Mouse (Mus musculus) limb, embryonic 12.5 days (tissue): ENCODE data around the gene Tktl1. TPM values are rescaled to one million over a fixed set of nuclear protein-coding genes. Genes with fewer than 3 reads are reported as not detected.
A peak's percentile ranks its signal among the peaks of the same experiment; 100 is the strongest.

Experiments used
- ATAC-seq: fragments of 200-750 bp; cut with Nextera tagmentation; 2 replicates; pipeline ENCODE4 v1.8.0; 2017; ENCODE audit warnings: low read depth, moderate TSS enrichment; ENCODE audit not compliant: insufficient number of reproducible peaks, insufficient read depth, low FRiP score, low TSS enrichment
- H3K27ac ChIP-seq: fragments of 300-500 bp; sonication (generic); 2 replicates; pipeline ENCODE4 v1.5.1; 2016; ENCODE audit warnings: mild to moderate bottlenecking, moderate library complexity
- H3K27me3 ChIP-seq: fragments of 300-500 bp; sonication (generic); 2 replicates; pipeline ENCODE4 v1.6.1; 2016; ENCODE audit warnings: mild to moderate bottlenecking, moderate library complexity
- H3K36me3 ChIP-seq: fragments of 300-500 bp; sonication (generic); 2 replicates; pipeline ENCODE4 v1.6.1; 2016; ENCODE audit warnings: mild to moderate bottlenecking, moderate library complexity
- H3K4me1 ChIP-seq: fragments of 300-500 bp; sonication (generic); replicated peaks from 2 replicates; pipeline ENCODE4 v1.6.1; 2016
- H3K4me2 ChIP-seq: fragments of 300-500 bp; sonication (generic); 2 replicates; pipeline ENCODE4 v1.6.1; 2016; ENCODE audit warnings: mild to moderate bottlenecking, moderate library complexity
- H3K4me3 ChIP-seq: fragments of 300-500 bp; sonication (generic); replicated peaks from 2 replicates; pipeline ENCODE4 v1.5.1; 2016; ENCODE audit warnings: mild to moderate bottlenecking
- H3K9ac ChIP-seq: fragments of 300-500 bp; sonication (generic); replicated peaks from 2 replicates; pipeline ENCODE4 v1.6.1; 2016; ENCODE audit warnings: mild to moderate bottlenecking, moderate library complexity
- H3K9me3 ChIP-seq: fragments of 300-500 bp; sonication (generic); 2 replicates; pipeline ENCODE4 v1.6.1; 2016; ENCODE audit warnings: mild to moderate bottlenecking, moderate library complexity
- WGBS: fragments of 180-500 bp; shearing (Covaris S2); methylation state at CpG from one replicate; pipeline ENCODE4 v1.1.7; 2016; 5-methylcytosine and 5-hydroxymethylcytosine counted together
- polyA plus RNA-seq: library from polyadenylated mRNA; unstranded; fragments of >200 nt; fragmentation: Nextera tagmentation; extraction: Ambion mirVana; gene quantifications from 2 replicates; pipeline ENCODE4 v1.2.1, GENCODE M21; 2016

Tktl1 gene
- polyA plus RNA-seq, 1 experiment from 2014 or later = 0.08 TPM

DNA sequence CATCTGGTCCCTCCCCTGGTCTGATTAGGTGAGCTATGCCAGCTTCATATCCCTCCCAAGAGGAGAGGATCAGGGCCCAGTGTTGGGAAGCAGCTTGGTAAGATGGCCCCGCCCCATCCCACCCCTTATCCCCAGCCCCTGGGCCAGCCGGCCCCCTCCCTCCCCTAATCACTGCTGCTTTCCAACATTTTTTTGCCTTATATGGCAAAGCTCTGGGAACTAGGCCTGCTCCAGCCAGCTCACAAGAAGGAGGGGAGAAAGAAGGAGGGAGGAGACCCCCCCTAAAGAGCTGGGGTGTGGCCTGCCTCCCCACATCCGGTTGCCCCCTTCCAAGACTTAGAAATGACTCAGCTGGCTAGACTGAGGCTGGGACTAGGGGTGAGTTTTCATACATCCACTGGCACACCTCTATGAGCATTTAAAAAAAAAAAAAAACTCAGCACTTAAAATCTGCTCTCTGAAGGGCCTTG, 67.6 kb downstream of the Tktl1 start:
- Histone ChIP-seq H3K4me1 (peaks cover 11% of the 10 kb centered on the region; the same call in 1 of the 2 replicates), H3K9me3 (no peaks in the 10 kb centered on the region), H3K4me3 (peak overlapping the region; percentile 57), H3K36me3 (peaks cover 39% of the 10 kb centered on the region), H3K9ac (peak overlapping the region; percentile 80), H3K27ac (peak overlapping the region; percentile 91), H3K4me2 (peak overlapping the region; percentile 63), H3K27me3 (no peaks in the 10 kb centered on the region)
- peak; percentile 60 for ATAC-seq
- 50% methylated on average over 3 of the region's 3 CpGs for WGBS

DNA sequence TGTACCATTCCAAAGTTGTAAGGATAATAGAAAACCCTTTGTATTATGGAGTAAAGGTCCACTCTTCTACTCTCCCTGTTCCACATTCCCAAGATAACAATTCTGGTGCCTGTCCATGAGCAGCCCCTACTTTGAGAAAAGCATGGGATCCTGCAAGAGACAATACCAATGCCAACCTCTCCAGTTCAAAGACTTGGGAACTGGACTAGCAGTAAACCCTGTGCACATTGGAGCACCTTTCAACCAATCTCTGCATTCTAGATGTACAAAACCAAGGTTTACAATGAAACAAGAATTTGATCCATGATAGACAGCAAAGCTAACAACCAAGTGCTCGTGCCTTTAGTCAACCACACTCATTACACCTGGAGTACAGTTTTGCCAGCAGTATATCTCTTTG, 68.0 kb downstream of the Tktl1 start:
- Histone ChIP-seq H3K4me1 (peaks cover 11% of the 10 kb centered on the region; the same call in 1 of the 2 replicates), H3K27me3 (no peaks in the 10 kb centered on the region), H3K27ac (peak overlapping the region; percentile 91), H3K36me3 (peaks cover 35% of the 10 kb centered on the region), H3K9ac (peak overlapping the region; percentile 80), H3K4me3 (peak overlapping the region; percentile 57), H3K9me3 (no peaks in the 10 kb centered on the region), H3K4me2 (peak overlapping the region; percentile 63)
- ATAC-seq = no peak
- WGBS = 28% methylated on average over 1 of the region's 1 CpGs

DNA sequence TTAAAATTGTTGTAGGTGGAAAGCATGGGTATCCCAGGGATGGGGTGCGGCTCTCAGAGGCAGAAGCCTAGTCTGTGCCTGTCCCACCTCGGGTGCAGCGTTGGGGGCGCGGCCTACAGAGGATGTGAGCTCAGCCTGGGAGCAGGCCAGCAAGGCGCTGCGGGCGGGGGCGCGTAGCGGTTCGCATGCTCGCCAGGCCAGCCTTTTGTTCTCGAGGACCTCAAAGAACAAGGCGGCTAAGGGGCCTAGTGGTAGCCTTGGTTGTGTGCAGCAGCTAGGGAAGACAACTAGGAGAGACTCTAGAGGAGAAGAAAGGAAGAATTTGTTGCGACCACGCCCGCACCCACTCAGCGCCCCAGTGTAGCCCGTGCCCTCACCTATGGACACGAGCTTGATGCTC, 68.6 kb downstream of the Tktl1 start:
- peak overlapping the region; percentile 91 for H3K27ac ChIP-seq
- 25% methylated on average over 21 of the region's 21 CpGs for WGBS

DNA sequence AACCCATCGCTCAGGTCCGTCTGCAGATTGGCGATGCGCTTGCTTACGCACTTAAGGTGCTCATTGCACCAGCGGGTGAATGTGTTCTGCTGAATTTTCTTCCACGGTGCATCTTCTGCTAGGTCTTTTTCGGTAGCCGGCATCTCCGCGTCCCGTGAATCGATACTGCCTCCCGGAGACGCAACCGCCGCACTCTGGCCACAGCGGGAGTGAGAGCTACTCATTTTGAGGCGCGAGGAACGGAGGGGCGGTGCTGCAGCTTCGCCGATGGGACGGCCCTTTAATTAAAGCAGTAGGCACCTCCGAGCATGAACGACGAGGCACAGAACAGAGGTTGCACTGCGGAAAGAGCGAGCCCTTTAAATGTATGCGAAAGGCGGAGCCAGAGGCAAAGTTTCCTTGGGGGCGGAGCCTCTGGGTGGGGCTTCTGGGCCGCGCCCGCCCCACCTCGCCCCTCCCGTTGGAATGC, 69.2 kb downstream of the Tktl1 start:
- Histone ChIP-seq H3K9ac (peak overlapping the region; percentile 80), H3K9me3 (no peaks in the 10 kb centered on the region), H3K4me3 (peak overlapping the region; percentile 57), H3K4me2 (peak overlapping the region; percentile 63), H3K36me3 (peaks cover 23% of the 10 kb centered on the region), H3K27ac (peak overlapping the region; percentile 91), H3K4me1 (peaks cover 11% of the 10 kb centered on the region; the same call in 1 of the 2 replicates), H3K27me3 (no peaks in the 10 kb centered on the region)
- ATAC-seq = peak; percentile 78
- WGBS = 18% methylated on average over 38 of the region's 38 CpGs

More for the DNA sequence above, 68.6 kb downstream of the Tktl1 start:
- peaks cover 29% of the 10 kb centered on the region for H3K36me3 ChIP-seq
- H3K27me3 ChIP-seq = no peaks in the 10 kb centered on the region
- H3K9me3 ChIP-seq = no peaks in the 10 kb centered on the region
- H3K4me1 ChIP-seq = peaks cover 11% of the 10 kb centered on the region; the same call in 1 of the 2 replicates
- ATAC-seq = no peak
- peak overlapping the region; percentile 57 for H3K4me3 ChIP-seq
- peak overlapping the region; percentile 63 for H3K4me2 ChIP-seq
- peak overlapping the region; percentile 80 for H3K9ac ChIP-seq

DNA sequence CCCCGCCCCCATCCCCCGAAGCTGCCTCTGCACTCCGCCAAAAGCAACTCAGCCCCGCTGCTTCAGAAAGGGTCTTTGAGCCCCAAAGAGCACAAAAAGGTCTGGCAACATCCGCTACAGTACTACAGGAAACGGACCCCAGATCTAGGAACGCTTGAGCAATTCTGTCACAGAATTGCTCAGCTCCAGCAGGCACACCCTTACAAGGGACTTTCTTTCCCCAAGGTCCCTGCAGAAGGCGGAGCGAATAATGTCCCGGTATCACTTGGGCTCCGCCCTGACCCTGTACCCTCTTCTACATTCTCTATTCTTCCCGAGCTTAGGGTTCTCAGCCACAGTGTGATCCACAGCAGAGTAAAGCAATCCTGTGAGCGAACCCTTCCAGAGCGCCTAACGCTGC, 69.6 kb downstream of the Tktl1 start:
- H3K36me3 ChIP-seq = peaks cover 19% of the 10 kb centered on the region
- H3K27ac ChIP-seq = peak overlapping the region; percentile 86
- WGBS = 13% methylated on average over 15 of the region's 15 CpGs
- peak overlapping the region; percentile 53 for H3K9ac ChIP-seq
- H3K4me3 ChIP-seq = peak overlapping the region; percentile 57
- H3K4me2 ChIP-seq = peak overlapping the region; percentile 57
- H3K4me1 ChIP-seq = peaks cover 11% of the 10 kb centered on the region; the same call in 1 of the 2 replicates
- ATAC-seq = peak; percentile 26; the same call in 1 of the 2 replicates
- H3K9me3 ChIP-seq = no peaks in the 10 kb centered on the region
- H3K27me3 ChIP-seq = no peaks in the 10 kb centered on the region

DNA sequence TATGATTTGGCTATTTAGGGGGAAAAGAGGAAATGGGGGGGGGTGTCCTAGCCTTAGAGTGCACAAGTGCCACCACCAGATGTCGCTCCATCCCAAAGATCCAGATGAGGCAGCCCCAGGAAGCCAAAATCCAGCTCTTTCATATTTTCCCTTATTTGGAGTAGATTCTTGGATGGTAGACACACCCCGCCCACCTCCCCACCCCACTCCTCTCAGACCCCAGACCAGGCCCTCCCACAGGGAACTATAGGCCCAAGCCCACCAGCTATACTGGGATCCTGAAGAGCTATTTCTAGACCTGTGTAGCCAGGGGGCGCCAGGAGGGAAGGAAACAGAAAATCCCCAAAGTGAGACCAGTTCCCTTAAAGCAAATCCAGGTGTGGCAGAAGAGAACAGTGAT, 71.6 kb downstream of the Tktl1 start:
- 9% methylated on average over 3 of the region's 3 CpGs for WGBS
- peak overlapping the region; percentile 58 for H3K4me2 ChIP-seq
- peak overlapping the region; percentile 77 for H3K27ac ChIP-seq
- no peaks in the 10 kb centered on the region for H3K9me3 ChIP-seq
- no peaks in the 10 kb centered on the region for H3K27me3 ChIP-seq
- peaks cover 8% of the 10 kb centered on the region; the same call in 1 of the 2 replicates for H3K4me1 ChIP-seq
- H3K9ac ChIP-seq = no peak overlapping the region
- ATAC-seq = no peak
- no peaks in the 10 kb centered on the region for H3K36me3 ChIP-seq
- 0 out of 2 replicates have a peak overlapping the region, but pooled peaks have one; percentile 44 for H3K4me3 ChIP-seq

DNA sequence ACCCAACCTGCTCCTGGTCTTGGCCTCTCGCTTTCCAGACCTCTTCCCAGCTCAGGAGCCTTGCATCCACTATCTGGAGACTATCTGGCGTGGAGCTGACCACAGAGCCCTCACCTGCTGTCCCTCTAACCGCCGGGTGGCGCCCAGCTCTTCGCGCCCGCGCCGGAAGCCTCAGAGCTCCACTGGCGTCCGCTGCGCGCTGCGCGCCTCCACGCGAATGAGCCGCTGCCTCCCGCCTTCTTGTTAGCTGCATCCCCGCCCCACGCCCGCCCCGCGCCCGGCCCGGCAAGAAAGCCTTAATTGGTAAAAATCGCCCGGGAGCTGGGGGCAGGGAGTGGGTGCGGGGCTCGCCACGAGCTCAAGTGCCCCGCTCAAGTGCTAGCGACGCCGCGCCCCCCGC, 72.6 kb downstream of the Tktl1 start, which contains the start of gene Flna:
TSS of gene Flna (minus strand) at position 206 of the 400 bp plus-strand sequence.
- Histone ChIP-seq H3K27ac (peak within 1 kb of the TSS; percentile 77), H3K4me3 (peak within 1 kb of the TSS; percentile 44), H3K4me1 (0 out of 2 replicates have a peak, but pooled peaks cover 3% of the 10 kb centered on the region), H3K9me3 (no peaks in the 10 kb centered on the region), H3K36me3 (no peaks in the 10 kb centered on the region), H3K4me2 (peak within 1 kb of the TSS; percentile 58), H3K9ac (peak within 1 kb of the TSS; percentile 57), H3K27me3 (no peaks in the 10 kb centered on the region)
- 17% methylated on average over 38 of the region's 38 CpGs for WGBS
- no peak for ATAC-seq

DNA sequence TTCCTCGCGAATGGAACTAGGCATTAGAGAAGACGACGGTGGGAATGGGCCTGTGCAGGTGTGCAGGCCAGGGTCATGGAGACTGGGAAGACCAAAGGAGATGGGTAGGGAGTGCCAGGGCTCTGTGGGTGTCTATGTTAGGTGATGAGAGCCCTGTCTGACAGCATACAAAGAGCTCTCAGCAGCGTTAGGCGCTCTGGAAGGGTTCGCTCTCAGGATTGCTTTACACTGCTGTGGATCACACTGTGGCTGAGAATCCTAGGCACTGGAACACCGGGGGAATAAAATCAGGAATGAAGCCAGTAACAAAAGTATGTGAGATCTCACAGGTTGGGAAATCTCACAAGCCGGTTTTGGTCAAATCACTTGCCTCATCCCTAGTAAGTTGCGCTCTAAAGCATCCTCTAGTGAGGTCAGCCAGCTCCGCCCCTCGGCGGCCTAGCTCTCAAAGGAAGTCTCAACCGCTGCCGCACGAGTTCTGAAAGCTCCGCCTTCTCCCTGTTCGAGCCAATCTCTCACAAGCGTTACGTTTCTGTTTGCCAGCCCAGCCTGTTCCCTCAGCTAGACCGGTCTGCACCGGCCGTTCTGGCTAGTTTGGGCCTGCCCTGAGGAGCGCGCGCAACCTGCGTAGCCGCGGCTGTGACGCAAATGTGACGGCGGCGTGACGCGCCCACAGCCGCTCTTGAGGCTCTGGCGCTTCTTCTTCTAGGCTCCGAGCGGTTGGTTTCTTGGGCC, 77.3 kb downstream of the Tktl1 start, which contains the start of gene Emd:
TSS of gene Emd (plus strand) at position 535 of the 735 bp plus-strand sequence.
- Histone ChIP-seq H3K27ac (peak within 1 kb of the TSS; percentile 91), H3K36me3 (peaks cover 24% of the 10 kb centered on the region; the same call in 1 of the 2 replicates), H3K9me3 (no peaks in the 10 kb centered on the region), H3K4me3 (peak within 1 kb of the TSS; percentile 52), H3K4me1 (peaks cover 4% of the 10 kb centered on the region), H3K9ac (peak within 1 kb of the TSS; percentile 78), H3K4me2 (peak within 1 kb of the TSS; percentile 65), H3K27me3 (no peaks in the 10 kb centered on the region)
- WGBS = 20% methylated on average over 39 of the region's 39 CpGs
- peak; percentile 97 for ATAC-seq

DNA sequence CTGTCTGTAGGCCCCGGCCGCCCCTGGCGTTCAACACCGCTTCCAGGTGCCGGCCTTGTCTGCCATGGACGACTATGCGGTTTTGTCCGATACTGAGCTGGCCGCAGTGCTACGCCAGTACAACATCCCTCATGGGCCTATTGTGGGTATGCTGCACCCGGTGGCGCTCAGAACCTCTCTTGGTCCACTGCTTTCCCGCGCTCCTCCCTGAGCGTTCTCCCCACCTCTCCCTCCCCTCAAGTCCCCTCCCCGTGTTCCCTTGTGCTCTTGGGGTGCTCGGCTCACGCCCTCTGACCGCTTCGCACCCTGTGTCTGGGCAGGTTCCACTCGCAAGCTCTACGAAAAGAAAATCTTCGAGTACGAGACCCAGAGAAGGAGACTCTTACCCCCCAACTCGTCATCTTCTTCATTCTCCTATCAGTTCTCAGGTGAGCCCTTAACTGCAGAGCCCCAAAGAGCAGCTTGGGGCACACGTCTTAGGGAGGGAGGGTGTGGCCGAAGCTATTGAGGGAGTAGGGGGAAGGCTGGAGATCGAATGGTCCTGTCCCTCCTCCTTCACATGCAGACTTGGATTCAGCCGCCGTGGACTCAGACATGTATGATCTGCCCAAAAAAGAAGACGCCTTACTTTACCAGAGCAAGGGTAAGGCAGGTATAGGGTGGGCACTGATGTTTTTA, 78.0 kb downstream of the Tktl1 start:
- H3K4me3 ChIP-seq = peak overlapping the region; percentile 52
- H3K4me1 ChIP-seq = peaks cover 4% of the 10 kb centered on the region
- H3K4me2 ChIP-seq = peak overlapping the region; percentile 65
- no peaks in the 10 kb centered on the region for H3K27me3 ChIP-seq
- peak overlapping the region; percentile 78 for H3K9ac ChIP-seq
- ATAC-seq = peak; percentile 77
- no peaks in the 10 kb centered on the region for H3K9me3 ChIP-seq
- 20% methylated on average over 30 of the region's 31 CpGs for WGBS
- peak overlapping the region; percentile 91 for H3K27ac ChIP-seq
- peaks cover 24% of the 10 kb centered on the region; the same call in 1 of the 2 replicates for H3K36me3 ChIP-seq

DNA sequence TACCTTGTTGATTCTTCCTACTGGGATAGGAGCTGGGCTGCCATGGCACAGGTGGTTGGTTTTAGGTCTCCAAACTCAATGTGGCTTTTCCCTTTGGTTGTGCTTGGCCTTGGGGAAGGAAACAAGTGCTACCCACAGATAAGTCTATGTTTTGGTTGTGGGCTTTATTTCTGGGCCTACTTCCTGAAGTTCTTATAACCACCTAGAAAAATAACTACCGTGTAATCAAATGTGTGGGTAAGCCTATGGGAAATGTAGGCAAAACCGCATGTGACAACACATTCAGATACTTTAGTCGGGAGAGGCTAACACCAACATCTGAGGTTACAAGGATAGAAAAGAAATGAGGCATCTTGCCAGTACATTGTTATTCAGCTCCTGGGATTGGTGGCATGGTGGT, 80.7 kb downstream of the Tktl1 start:
- no peak overlapping the region for H3K4me3 ChIP-seq
- peaks cover 4% of the 10 kb centered on the region for H3K4me1 ChIP-seq
- H3K4me2 ChIP-seq = no peak overlapping the region
- peaks cover 24% of the 10 kb centered on the region; the same call in 1 of the 2 replicates for H3K36me3 ChIP-seq
- H3K27ac ChIP-seq = no peak overlapping the region
- H3K9me3 ChIP-seq = no peaks in the 10 kb centered on the region
- WGBS = 94% methylated on average over 3 of the region's 3 CpGs
- no peaks in the 10 kb centered on the region for H3K27me3 ChIP-seq
- H3K9ac ChIP-seq = no peak overlapping the region
- ATAC-seq = no peak
